Mouse (Mus musculus): ENCODE data around the gene Fam25c.

GRCm38 (mm10) chr14:34316346-34316745 is 38.9 kb downstream of the Fam25c start:
- TF ChIP-seq CTCF (IDR thresholded peaks at IDR 0.05; ENCODE audit: insufficient read depth, low read length) (no peak), POLR2A (IDR thresholded peaks at IDR 0.05; ENCODE audit: borderline replicate concordance, extremely low read depth, low read depth, low read length) (no peak)

Data from lung, adult 2 months (tissue).